Mouse (Mus musculus): ENCODE results near the gene Il5. TPM values are rescaled to one million over a fixed set of nuclear protein-coding genes. Genes with fewer than 3 reads are reported as not detected.

Il5 gene
- not detected in 2 replicates for polyA plus RNA-seq (2011; ENCODE audit: insufficient read depth, insufficient read length, low replicate concordance, missing spikeins)

DNA sequence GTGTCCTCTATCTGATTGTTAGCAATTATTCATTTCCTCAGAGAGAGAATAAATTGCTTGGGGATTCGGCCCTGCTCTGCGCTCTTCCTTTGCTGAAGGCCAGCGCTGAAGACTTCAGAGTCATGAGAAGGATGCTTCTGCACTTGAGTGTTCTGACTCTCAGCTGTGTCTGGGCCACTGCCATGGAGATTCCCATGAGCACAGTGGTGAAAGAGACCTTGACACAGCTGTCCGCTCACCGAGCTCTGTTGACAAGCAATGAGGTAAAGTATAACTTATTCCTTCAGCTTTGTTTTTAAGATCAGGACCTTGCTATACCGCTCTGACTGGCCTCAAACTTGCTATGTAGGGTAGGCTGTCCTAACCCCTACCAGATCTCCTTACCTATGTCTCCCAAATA lies at the start of gene Il5:
Gene Il5, plus strand, starts transcription at position 80 of the 400 bp plus-strand sequence.
- no peak within 1 kb of the TSS for H3K4me3 ChIP-seq (replicated peaks; ENCODE audit: control insufficient read depth, low read depth, low read length)
- H3K4me1 ChIP-seq (ENCODE audit: control insufficient read depth, insufficient read depth, low read length) = no peaks in the 10 kb centered on the region
- no peak for TF ChIP-seq CTCF (IDR thresholded peaks at IDR 0.05; ENCODE audit: control insufficient read depth, insufficient read depth, low read length)
- no peak for TF ChIP-seq POLR2A (IDR thresholded peaks at IDR 0.05; ENCODE audit: borderline replicate concordance, control insufficient read depth, low read depth, low read length)
- H3K27ac ChIP-seq (ENCODE audit: control insufficient read depth, insufficient read depth, low read depth, low read length, poor library complexity) = no peak within 1 kb of the TSS
- 84% methylated on average over 6 of the region's 6 CpGs for WGBS

DNA sequence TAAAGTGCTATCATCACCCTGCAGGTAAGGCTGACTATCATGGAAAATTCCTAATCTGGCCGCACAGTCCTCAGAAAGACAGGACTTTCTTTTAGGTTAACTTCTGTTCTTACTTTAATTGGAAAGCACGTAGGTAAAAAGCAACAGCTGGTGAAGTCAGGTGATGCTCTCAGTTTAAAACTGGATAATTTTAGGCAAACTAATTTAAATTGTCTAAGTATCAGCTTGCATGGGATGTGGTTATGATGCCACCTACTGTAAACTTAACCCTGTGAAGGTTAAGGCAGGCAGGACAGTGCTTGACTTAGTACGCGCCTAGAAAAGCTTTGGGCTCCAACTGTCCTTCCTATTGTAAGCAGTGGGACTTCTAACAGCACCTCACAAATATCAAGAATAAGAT lies 49.2 kb upstream of the Il5 start:
- Histone ChIP-seq H3K4me3 (replicated peaks; ENCODE audit: control insufficient read depth, low read depth, low read length) (no peak overlapping the region), H3K27ac (ENCODE audit: control insufficient read depth, insufficient read depth, low read depth, low read length, poor library complexity) (no peak overlapping the region), H3K4me1 (ENCODE audit: control insufficient read depth, insufficient read depth, low read length) (no peaks in the 10 kb centered on the region)
- no peak for TF ChIP-seq CTCF (IDR thresholded peaks at IDR 0.05; ENCODE audit: control insufficient read depth, insufficient read depth, low read length)
- no peak for TF ChIP-seq POLR2A (IDR thresholded peaks at IDR 0.05; ENCODE audit: borderline replicate concordance, control insufficient read depth, low read depth, low read length)
- 94% methylated on average over 4 of the region's 4 CpGs for WGBS

DNA sequence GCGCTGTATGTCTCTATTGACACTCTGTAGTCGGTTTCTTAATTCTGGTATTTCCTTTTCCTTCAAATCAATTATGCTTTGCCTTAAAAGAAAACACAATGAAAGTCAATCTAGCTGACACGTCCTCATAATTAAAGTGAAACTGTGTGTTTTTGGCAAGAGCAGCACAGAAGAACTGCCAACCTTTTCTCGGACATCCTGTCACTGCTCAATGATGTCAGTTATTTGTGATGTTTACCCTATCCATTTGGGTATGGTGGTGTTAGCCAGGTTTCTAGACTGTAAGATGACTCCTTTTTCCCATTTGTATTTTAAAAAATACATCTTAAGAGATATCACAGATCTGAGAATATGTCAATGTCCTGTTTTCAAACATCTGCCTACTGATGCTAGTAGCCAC lies 40.5 kb upstream of the Il5 start:
- Histone ChIP-seq H3K27ac (ENCODE audit: control insufficient read depth, insufficient read depth, low read depth, low read length, poor library complexity) (no peak overlapping the region), H3K4me3 (replicated peaks; ENCODE audit: control insufficient read depth, low read depth, low read length) (no peak overlapping the region), H3K4me1 (ENCODE audit: control insufficient read depth, insufficient read depth, low read length) (no peaks in the 10 kb centered on the region)
- TF ChIP-seq POLR2A (IDR thresholded peaks at IDR 0.05; ENCODE audit: borderline replicate concordance, control insufficient read depth, low read depth, low read length) (no peak), CTCF (IDR thresholded peaks at IDR 0.05; ENCODE audit: control insufficient read depth, insufficient read depth, low read length) (no peak)
- 83% methylated on average over 4 of the region's 4 CpGs for WGBS

DNA sequence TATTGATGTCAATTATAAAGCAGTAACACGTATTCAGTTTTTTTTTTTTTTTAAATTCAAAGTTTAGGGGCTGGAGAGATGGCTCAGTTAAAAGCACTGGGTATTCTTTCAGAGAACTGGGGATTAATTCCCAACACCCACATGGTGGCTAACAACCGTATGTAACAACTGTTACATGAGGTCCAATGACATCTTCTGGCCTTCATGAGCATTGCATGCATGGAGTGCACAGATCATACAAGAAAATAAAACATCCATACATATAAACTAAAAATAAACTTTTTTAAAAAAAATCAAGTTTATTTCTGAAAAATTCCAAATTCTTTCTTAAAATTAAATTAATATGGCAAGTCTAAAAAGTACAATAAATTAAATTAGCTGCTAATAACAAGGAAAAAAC lies 38.9 kb upstream of the Il5 start:
- Histone ChIP-seq H3K4me3 (replicated peaks; ENCODE audit: control insufficient read depth, low read depth, low read length) (no peak overlapping the region), H3K4me1 (ENCODE audit: control insufficient read depth, insufficient read depth, low read length) (no peaks in the 10 kb centered on the region), H3K27ac (ENCODE audit: control insufficient read depth, insufficient read depth, low read depth, low read length, poor library complexity) (no peak overlapping the region)
- TF ChIP-seq POLR2A (IDR thresholded peaks at IDR 0.05; ENCODE audit: borderline replicate concordance, control insufficient read depth, low read depth, low read length) = no peak
- TF ChIP-seq CTCF (IDR thresholded peaks at IDR 0.05; ENCODE audit: control insufficient read depth, insufficient read depth, low read length) = no peak
- 90% methylated on average over 2 of the region's 2 CpGs for WGBS

DNA sequence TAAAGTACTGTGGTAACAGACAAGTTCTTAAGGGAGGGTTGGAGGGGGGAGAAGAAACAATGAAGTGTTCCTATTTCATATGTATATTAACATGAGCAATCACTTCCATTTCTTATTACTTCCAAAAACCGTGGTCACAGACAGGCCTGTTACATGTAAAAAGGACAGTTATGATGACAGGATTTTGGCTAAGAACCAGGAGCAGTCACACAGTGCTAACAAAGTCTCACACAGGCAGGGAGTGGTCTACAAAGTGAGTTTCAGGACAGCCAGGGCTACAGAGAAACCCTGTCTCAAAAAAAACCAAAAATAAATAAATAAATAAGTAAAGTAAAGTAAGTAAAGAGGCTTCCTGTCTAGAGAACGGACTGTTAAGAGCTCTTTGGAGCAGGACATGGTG lies 38.4 kb upstream of the Il5 start:
- TF ChIP-seq CTCF (IDR thresholded peaks at IDR 0.05; ENCODE audit: control insufficient read depth, insufficient read depth, low read length) = no peak
- no peak for TF ChIP-seq POLR2A (IDR thresholded peaks at IDR 0.05; ENCODE audit: borderline replicate concordance, control insufficient read depth, low read depth, low read length)
- WGBS = 81% methylated on average over 2 of the region's 2 CpGs

GRCm38 (mm10) chr11:53682994-53683530 lies 37.5 kb upstream of the Il5 start:
- no peak for TF ChIP-seq POLR2A (IDR thresholded peaks at IDR 0.05; ENCODE audit: borderline replicate concordance, control insufficient read depth, low read depth, low read length)
- no peak for TF ChIP-seq CTCF (IDR thresholded peaks at IDR 0.05; ENCODE audit: control insufficient read depth, insufficient read depth, low read length)
- H3K4me1 ChIP-seq (ENCODE audit: control insufficient read depth, insufficient read depth, low read length) = no peaks in the 10 kb centered on the region
- 84% methylated on average over 9 of the region's 9 CpGs for WGBS
- H3K27ac ChIP-seq (ENCODE audit: control insufficient read depth, insufficient read depth, low read depth, low read length, poor library complexity) = no peak overlapping the region
- H3K4me3 ChIP-seq (replicated peaks; ENCODE audit: control insufficient read depth, low read depth, low read length) = no peak overlapping the region

More for the DNA sequence above, 38.4 kb upstream of the Il5 start:
- Histone ChIP-seq H3K27ac (ENCODE audit: control insufficient read depth, insufficient read depth, low read depth, low read length, poor library complexity) (no peak overlapping the region), H3K4me3 (replicated peaks; ENCODE audit: control insufficient read depth, low read depth, low read length) (no peak overlapping the region), H3K4me1 (ENCODE audit: control insufficient read depth, insufficient read depth, low read length) (no peaks in the 10 kb centered on the region)

DNA sequence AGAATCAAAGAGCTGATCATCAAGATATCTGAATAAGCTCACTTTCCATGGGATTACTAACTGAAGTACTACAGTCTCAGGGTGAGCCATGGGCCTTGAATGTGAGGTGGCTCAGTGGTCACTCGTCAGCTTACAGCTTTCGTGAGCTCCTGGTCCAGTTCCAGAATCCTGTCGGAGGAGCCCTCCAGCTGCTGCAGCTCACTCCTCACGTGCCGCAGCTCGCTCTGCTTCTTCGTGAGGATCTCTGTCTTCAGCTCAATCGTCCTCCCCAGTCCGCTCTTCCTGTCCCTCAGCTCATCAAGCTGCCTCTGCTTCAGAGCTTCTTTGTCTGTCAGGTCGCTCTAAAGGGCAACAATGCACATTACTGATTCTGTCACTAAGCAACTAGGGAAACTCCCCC lies 28.6 kb upstream of the Il5 start:
- no peak for TF ChIP-seq CTCF (IDR thresholded peaks at IDR 0.05; ENCODE audit: control insufficient read depth, insufficient read depth, low read length)
- TF ChIP-seq POLR2A (IDR thresholded peaks at IDR 0.05; ENCODE audit: borderline replicate concordance, control insufficient read depth, low read depth, low read length) = no peak
- 94% methylated on average over 10 of the region's 10 CpGs for WGBS
- Histone ChIP-seq H3K4me3 (replicated peaks; ENCODE audit: control insufficient read depth, low read depth, low read length) (no peak overlapping the region), H3K4me1 (ENCODE audit: control insufficient read depth, insufficient read depth, low read length) (no peaks in the 10 kb centered on the region), H3K27ac (ENCODE audit: control insufficient read depth, insufficient read depth, low read depth, low read length, poor library complexity) (no peak overlapping the region)

GRCm38 (mm10) chr11:53698521-53698920 lies 22.1 kb upstream of the Il5 start:
- Histone ChIP-seq H3K4me1 (ENCODE audit: control insufficient read depth, insufficient read depth, low read length) (no peaks in the 10 kb centered on the region), H3K4me3 (replicated peaks; ENCODE audit: control insufficient read depth, low read depth, low read length) (no peak overlapping the region), H3K27ac (ENCODE audit: control insufficient read depth, insufficient read depth, low read depth, low read length, poor library complexity) (no peak overlapping the region)
- TF ChIP-seq POLR2A (IDR thresholded peaks at IDR 0.05; ENCODE audit: borderline replicate concordance, control insufficient read depth, low read depth, low read length) = no peak
- TF ChIP-seq CTCF (IDR thresholded peaks at IDR 0.05; ENCODE audit: control insufficient read depth, insufficient read depth, low read length) = no peak
- 93% methylated on average over 2 of the region's 2 CpGs for WGBS

DNA sequence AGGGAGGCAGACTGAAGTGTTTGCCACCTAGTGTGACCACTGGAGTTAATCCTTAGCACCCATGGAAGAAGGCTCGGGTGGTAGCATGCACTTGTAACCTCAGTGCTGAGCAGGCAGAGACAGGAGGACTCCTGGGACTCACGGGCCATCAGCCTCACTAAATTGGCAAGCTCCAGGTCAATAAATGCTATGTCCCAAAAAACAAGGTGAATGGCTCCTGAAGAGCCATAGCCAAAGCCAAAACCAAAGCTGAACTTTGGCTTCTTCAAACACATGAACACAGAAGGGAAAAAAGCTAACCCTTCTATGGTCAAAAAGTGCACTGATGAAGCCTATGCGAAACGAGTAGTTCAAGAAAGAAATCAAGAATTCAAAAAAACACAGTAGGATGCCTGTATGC lies 21.2 kb upstream of the Il5 start:
- Histone ChIP-seq H3K27ac (ENCODE audit: control insufficient read depth, insufficient read depth, low read depth, low read length, poor library complexity) (no peak overlapping the region), H3K4me3 (replicated peaks; ENCODE audit: control insufficient read depth, low read depth, low read length) (no peak overlapping the region), H3K4me1 (ENCODE audit: control insufficient read depth, insufficient read depth, low read length) (no peaks in the 10 kb centered on the region)
- TF ChIP-seq CTCF (IDR thresholded peaks at IDR 0.05; ENCODE audit: control insufficient read depth, insufficient read depth, low read length) (no peak), POLR2A (IDR thresholded peaks at IDR 0.05; ENCODE audit: borderline replicate concordance, control insufficient read depth, low read depth, low read length) (no peak)
- 87% methylated on average over 4 of the region's 4 CpGs for WGBS

All from bone marrow, adult 2 months (tissue).